Mouse (Mus musculus): ENCODE measurements around the gene Ccdc62.

GRCm38 (mm10) chr5:123897352-123897751 is 33.1 kb upstream of the Ccdc62 start:
- no peak for TF ChIP-seq POLR2A (IDR thresholded peaks at IDR 0.05; ENCODE audit: borderline replicate concordance, low read depth, low read length)
- TF ChIP-seq CTCF (IDR thresholded peaks at IDR 0.05; ENCODE audit: low read depth, low read length): no peak
